In the genomic region with DNA sequence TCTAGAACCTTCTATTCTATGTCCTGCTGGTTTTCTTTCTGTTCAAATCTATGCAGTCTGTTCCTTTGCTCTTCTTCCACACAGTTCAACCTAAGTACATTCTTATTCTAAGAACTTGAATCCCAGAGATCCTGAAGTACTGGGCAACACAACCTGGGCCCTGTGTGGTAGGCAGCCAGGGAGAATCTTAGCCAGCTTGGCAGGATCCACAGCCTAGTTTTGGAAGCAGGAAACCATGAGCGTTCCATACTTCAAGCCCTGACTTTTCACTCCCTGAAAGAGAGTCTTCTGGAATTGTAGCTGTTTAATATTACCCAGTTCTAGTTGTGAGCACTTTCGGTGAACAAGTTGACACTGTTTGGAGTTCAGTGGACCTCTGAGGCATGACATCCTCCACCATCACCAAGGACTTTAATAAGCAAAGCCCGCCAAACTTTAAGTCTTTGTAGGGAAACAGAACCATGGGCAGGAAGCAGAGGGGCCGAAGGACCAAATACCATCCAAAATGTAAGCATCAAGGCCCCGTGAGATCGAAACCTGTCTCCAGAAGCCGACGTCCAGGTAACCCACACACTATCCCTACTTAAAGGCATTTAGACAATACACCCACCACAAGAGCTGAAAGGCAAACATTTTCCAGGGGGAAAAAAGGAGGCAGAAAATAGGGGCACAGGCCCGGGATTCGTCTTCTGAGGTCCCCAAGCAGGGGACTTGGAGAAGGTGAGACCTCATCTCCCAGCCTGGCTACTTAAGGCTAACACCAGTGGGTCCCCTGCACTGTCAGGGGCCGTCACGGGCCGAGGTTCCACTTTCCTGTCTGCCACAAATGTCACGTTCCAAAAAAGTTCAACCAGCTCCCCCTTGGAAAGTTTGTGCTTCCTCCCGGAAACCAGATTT, we compare ENCODE assay signal across 8 mouse cellular contexts. TPM values are rescaled to one million over a fixed set of nuclear protein-coding genes. Genes with fewer than 3 reads are reported as not detected.
A peak's percentile ranks its signal among the peaks of the same experiment; 100 is the strongest.
DNase-seq lines count a peak whose midpoint lies in the region; ATAC-seq lines count a peak whose summit lies in the region.

No protein-coding gene starts in this region.

- H3K4me2 ChIP-seq in lung, embryonic 16.5 days (ENCODE audit: low read depth, low read length) = peak overlapping the region; percentile 67
- peak overlapping the region; percentile 81 for H3K4me2 ChIP-seq in forebrain, embryonic 16.5 days (ENCODE audit: low read length)
- peak overlapping the region; percentile 86 for H3K4me2 ChIP-seq in neural tube, embryonic 15.5 days

- no peaks in the 10 kb centered on the region for H3K27me3 ChIP-seq in lung, embryonic 16.5 days (ENCODE audit: control insufficient read depth, insufficient read depth, low read depth, low read length)
- no peaks in the 10 kb centered on the region for H3K27me3 ChIP-seq in forebrain, embryonic 16.5 days (replicated peaks; ENCODE audit: control insufficient read depth, insufficient read depth, low read length)
- H3K27me3 ChIP-seq in limb, embryonic 10.5 days (ENCODE audit: low read depth, poor library complexity, severe bottlenecking) = no peaks in the 10 kb centered on the region
- no peaks in the 10 kb centered on the region for H3K27me3 ChIP-seq in neural tube, embryonic 15.5 days (replicated peaks)

- H3K4me1 ChIP-seq in lung, embryonic 16.5 days (replicated peaks; ENCODE audit: control insufficient read depth, insufficient read depth, low read length) = peaks cover 40% of the 10 kb centered on the region
- H3K4me1 ChIP-seq in forebrain, embryonic 16.5 days (replicated peaks; ENCODE audit: control insufficient read depth, insufficient read depth, low read length) = peaks cover 40% of the 10 kb centered on the region
- peaks cover 50% of the 10 kb centered on the region for H3K4me1 ChIP-seq in limb, embryonic 10.5 days
- peaks cover 51% of the 10 kb centered on the region for H3K4me1 ChIP-seq in neural tube, embryonic 15.5 days

- H3K36me3 ChIP-seq in lung, embryonic 16.5 days (ENCODE audit: control insufficient read depth, insufficient read depth, low read length) = no peaks in the 10 kb centered on the region
- H3K36me3 ChIP-seq in forebrain, embryonic 16.5 days (ENCODE audit: control insufficient read depth, insufficient read depth) = no peaks in the 10 kb centered on the region
- peaks cover 4% of the 10 kb centered on the region; the same call in 1 of the 2 replicates for H3K36me3 ChIP-seq in limb, embryonic 10.5 days
- H3K36me3 ChIP-seq in neural tube, embryonic 15.5 days = no peaks in the 10 kb centered on the region

- DNase-seq in lung, postnatal 4 days = no peak
- no peak for DNase-seq in limb, embryonic 10.5 days (ENCODE audit: low spot score)
- DNase-seq in layer of hippocampus, postnatal 25 days (ENCODE audit: extremely low spot score in 1 of 2, low spot score in 1 of 2) = no peak
- no peak for DNase-seq in right cerebral cortex, postnatal 36 days (ENCODE audit: low spot score in 2 of 2)

- WGBS in lung, embryonic 16.5 days = 2% methylated on average over 15 of the region's 15 CpGs
- WGBS in forebrain, embryonic 16.5 days = 5% methylated on average over 15 of the region's 15 CpGs
- WGBS in limb, embryonic 10.5 days = 13% methylated on average over 15 of the region's 15 CpGs
- 10% methylated on average over 15 of the region's 15 CpGs for WGBS in neural tube, embryonic 15.5 days

- H3K9ac ChIP-seq in lung, embryonic 16.5 days (ENCODE audit: low read length) = peak overlapping the region; percentile 96
- H3K9ac ChIP-seq in forebrain, embryonic 16.5 days (replicated peaks; ENCODE audit: low read depth, low read length) = peak overlapping the region; percentile 96
- peak overlapping the region; percentile 92 for H3K9ac ChIP-seq in neural tube, embryonic 15.5 days (replicated peaks)

- peak overlapping the region; percentile 87 for H3K4me3 ChIP-seq in lung, embryonic 16.5 days (ENCODE audit: low read length)
- peak overlapping the region; percentile 83 for H3K4me3 ChIP-seq in forebrain, embryonic 16.5 days (replicated peaks; ENCODE audit: low read length)
- peak overlapping the region; percentile 99 for H3K4me3 ChIP-seq in limb, embryonic 10.5 days
- H3K4me3 ChIP-seq in neural tube, embryonic 15.5 days (replicated peaks) = peak overlapping the region; percentile 86

- ATAC-seq in lung, embryonic 16.5 days (ENCODE audit: low read depth) = 0 out of 2 replicates have a peak, but pooled peaks have one; percentile 3
- ATAC-seq in forebrain, embryonic 16.5 days = peak; percentile 7
- ATAC-seq in neural tube, embryonic 15.5 days (ENCODE audit: low FRiP score) = peak; percentile 9; the same call in 1 of the 2 replicates
- no peak for ATAC-seq in monocyte, adult 5-6 weeks (replicated peaks; ENCODE audit: insufficient number of reproducible peaks, low FRiP score, low TSS enrichment, poor library complexity, severe bottlenecking)

- H3K9me3 ChIP-seq in lung, embryonic 16.5 days (ENCODE audit: control insufficient read depth, low read length) = no peaks in the 10 kb centered on the region
- no peaks in the 10 kb centered on the region for H3K9me3 ChIP-seq in forebrain, embryonic 16.5 days (ENCODE audit: control insufficient read depth, low read length)
- H3K9me3 ChIP-seq in limb, embryonic 10.5 days (replicated peaks) = no peaks in the 10 kb centered on the region
- H3K9me3 ChIP-seq in neural tube, embryonic 15.5 days (replicated peaks) = no peaks in the 10 kb centered on the region

- H3K27ac ChIP-seq in lung, embryonic 16.5 days (ENCODE audit: low read length) = peak overlapping the region; percentile 93
- peak overlapping the region; percentile 79 for H3K27ac ChIP-seq in forebrain, embryonic 16.5 days (ENCODE audit: low read length)
- peak overlapping the region; percentile 98 for H3K27ac ChIP-seq in limb, embryonic 10.5 days
- peak overlapping the region; percentile 82 for H3K27ac ChIP-seq in neural tube, embryonic 15.5 days (replicated peaks)

RNA-seq across cellular contexts. Expression of a gene that starts 31.3 kb away (rescaled TPM):
- 17.6 and 17.8 TPM in 2 replicates for polyA plus RNA-seq in lung, embryonic 16.5 days (2015; fragmentation: Nextera tagmentation; extraction: Ambion mirVana)
- 9.9 and 10.4 TPM in 2 replicates for polyA plus RNA-seq in forebrain, embryonic 16.5 days (2015; fragmentation: Nextera tagmentation; extraction: Ambion mirVana)
- polyA plus RNA-seq in limb, embryonic 10.5 days (2016; fragmentation: Nextera tagmentation; extraction: Ambion mirVana) = 24.9 and 32.1 TPM in 2 replicates
- polyA plus RNA-seq in neural tube, embryonic 15.5 days (2015; fragmentation: Nextera tagmentation; extraction: Ambion mirVana) = 6.8 and 9.3 TPM in 2 replicates
- total RNA-seq in monocyte, adult 5-6 weeks (2017) = not detected in 3 replicates
- total RNA-seq in layer of hippocampus, postnatal 25 days (2021) = 10 to 100 TPM; 14.1 to 14.9 TPM
